Mouse (Mus musculus): Measurements from ENCODE around the gene Sp2.

The Sp2 gene

DNA sequence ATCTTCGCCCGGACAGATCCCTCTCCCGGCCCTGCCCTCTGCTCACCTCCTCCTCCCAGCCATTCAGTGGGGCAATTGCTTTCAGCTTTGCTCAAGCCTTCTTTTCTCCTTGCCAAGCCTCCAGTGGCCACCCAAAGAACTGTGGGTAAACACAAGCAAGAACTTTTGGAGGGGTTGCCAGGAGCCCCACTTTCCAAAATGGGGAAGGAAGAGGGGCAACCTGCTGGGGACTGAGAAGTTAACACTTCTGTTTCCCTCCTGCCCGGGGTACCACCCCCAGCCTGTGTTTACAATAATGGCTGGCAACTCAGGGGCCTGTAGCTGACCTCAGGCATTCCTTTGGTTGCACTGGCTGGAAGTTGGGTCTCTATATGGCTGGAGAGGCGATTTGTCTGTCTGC, 20.4 kb upstream of the Sp2 start:
- no peak for TF ChIP-seq NANOG (IDR thresholded peaks at IDR 0.05; ENCODE audit: borderline replicate concordance, low read length)
- TF ChIP-seq CTCF (conservative IDR thresholded peaks at IDR 0.05; ENCODE audit: low read length) = no peak
- TF ChIP-seq POU5F1 (IDR thresholded peaks at IDR 0.05; ENCODE audit: borderline replicate concordance, low read length) = no peak
- H3K36me3 ChIP-seq (ENCODE audit: insufficient read depth, low read length) = no peaks in the 10 kb centered on the region
- H3K4me1 ChIP-seq (replicated peaks; ENCODE audit: low read depth, low read length) = peaks cover 31% of the 10 kb centered on the region
- no peaks in the 10 kb centered on the region for H3K9me3 ChIP-seq (ENCODE audit: low read length)
- peak overlapping the region; percentile 35; the same call in 1 of the 2 replicates for H3K4me3 ChIP-seq (replicated peaks; ENCODE audit: low read length)
- peaks cover 89% of the 10 kb centered on the region for H3K27me3 ChIP-seq (ENCODE audit: insufficient read depth, low read length)

DNA sequence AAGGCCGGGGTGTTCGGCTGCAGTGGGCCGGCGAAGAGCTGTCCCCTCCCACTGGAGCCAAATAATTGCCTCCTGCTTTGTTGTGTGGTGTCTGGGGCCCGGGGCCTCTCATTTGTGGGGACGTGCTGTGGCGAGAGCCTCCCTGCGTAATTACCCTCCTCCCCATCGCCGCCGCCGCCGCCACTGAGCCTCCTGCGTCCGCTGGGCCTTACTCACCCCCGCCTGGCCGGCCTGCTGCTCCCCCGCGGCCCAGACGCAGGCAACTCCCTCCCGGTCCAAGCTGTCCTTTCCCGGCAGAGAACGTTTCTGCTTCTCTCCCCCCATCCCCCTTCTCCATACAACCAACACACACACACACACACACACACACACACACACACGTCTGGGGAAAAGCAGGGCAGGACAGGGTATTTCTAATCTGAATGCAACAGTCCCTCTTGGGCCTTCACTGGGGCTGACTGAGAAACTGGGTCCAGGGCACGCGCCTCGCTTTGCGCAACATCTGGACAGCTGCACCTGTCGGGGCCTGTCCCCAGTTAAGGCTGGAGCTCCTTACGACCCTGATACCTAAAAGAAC, 14.7 kb upstream of the Sp2 start:
- peaks cover 51% of the 10 kb centered on the region for H3K4me1 ChIP-seq (replicated peaks; ENCODE audit: low read depth, low read length)
- H3K4me3 ChIP-seq (replicated peaks; ENCODE audit: low read length) = peak overlapping the region; percentile 78
- TF ChIP-seq POU5F1 (IDR thresholded peaks at IDR 0.05; ENCODE audit: borderline replicate concordance, low read length) = no peak
- no peak for TF ChIP-seq CTCF (conservative IDR thresholded peaks at IDR 0.05; ENCODE audit: low read length)
- no peak for TF ChIP-seq NANOG (IDR thresholded peaks at IDR 0.05; ENCODE audit: borderline replicate concordance, low read length)
- H3K9me3 ChIP-seq (ENCODE audit: low read length) = no peaks in the 10 kb centered on the region
- H3K27me3 ChIP-seq (ENCODE audit: insufficient read depth, low read length) = peaks cover 89% of the 10 kb centered on the region
- no peaks in the 10 kb centered on the region for H3K36me3 ChIP-seq (ENCODE audit: insufficient read depth, low read length)

DNA sequence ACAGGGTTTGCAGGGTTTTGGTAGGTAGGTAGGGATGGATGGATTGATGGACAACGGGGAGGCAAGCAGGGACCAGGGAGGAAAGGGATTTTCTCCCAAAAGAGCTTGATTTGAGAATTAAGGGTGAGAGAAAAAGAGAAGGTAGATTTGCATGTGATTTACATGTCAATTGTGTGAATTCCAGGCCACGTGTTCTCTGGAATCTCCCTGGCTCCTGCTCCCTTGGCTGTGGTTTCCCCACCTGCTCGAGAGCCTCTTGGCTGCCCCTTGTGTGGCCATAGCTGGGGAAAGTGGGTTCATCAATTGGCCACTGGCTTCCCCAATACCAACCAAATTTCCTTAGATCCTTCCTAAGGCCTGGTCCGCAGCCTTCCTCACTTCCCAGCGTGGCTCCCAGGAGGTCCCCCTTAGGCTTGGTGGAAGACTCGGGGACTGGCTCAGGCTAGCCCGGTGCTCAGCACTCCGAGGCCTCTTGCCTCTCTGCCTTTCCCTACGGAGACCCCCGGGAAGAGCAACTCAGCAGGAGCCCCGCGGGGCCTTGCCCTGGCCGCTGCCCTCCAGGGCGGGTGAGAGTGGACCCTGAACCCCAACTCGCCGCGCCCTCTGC, 14.1 kb upstream of the Sp2 start:
- Histone ChIP-seq H3K36me3 (ENCODE audit: insufficient read depth, low read length) (no peaks in the 10 kb centered on the region), H3K4me1 (replicated peaks; ENCODE audit: low read depth, low read length) (peaks cover 57% of the 10 kb centered on the region), H3K27me3 (ENCODE audit: insufficient read depth, low read length) (peaks cover 89% of the 10 kb centered on the region), H3K4me3 (replicated peaks; ENCODE audit: low read length) (peak overlapping the region; percentile 78), H3K9me3 (ENCODE audit: low read length) (no peaks in the 10 kb centered on the region)
- TF ChIP-seq NANOG (IDR thresholded peaks at IDR 0.05; ENCODE audit: borderline replicate concordance, low read length) (no peak), CTCF (conservative IDR thresholded peaks at IDR 0.05; ENCODE audit: low read length) (no peak), POU5F1 (IDR thresholded peaks at IDR 0.05; ENCODE audit: borderline replicate concordance, low read length) (no peak)

DNA sequence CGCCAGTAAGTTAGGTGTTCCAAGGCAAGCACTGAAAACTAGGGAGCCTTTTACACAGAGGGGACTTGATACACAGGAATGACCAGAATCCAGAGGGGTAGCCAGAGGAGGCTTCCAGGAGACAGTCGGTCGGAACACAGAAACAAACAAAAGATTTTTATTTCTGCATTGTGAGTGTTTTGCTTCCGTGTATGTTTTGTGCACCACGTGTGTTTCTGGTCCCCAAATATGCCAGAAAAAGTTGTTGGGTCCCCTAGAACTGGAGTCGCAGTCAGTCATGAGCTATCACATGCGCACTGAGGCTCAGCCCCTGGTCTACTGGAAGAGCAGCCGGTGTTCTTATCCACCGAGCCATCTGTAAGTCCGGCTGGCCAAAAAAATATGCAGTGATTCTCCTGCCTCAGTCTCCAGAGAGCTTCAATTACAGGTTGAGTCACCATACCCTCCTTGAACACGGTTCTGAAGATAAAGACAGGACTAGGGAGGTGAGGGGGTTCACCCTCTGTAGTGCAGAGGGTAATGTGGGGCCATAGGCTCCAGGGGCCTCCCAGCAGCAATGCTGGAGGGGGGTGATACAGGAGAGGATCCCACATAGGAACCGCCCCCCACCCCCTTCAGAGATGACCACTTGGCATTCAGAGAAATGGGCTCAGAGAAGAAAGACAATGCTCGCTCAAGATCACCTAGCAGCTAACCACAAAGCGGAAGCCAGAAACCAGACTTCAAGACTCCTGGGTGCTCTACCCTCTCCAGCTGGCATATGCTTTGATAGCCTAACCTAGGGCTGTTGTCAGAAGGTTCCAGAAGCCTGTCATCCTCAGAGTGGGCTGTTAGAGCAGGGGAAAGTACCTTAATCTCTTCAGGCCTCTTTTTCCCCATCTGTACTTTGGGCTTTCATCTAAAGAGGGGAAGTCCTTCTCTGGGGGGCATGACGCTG, 13.3 kb upstream of the Sp2 start:
- peaks cover 92% of the 10 kb centered on the region for H3K27me3 ChIP-seq (ENCODE audit: insufficient read depth, low read length)
- H3K4me3 ChIP-seq (replicated peaks; ENCODE audit: low read length) = peak overlapping the region; percentile 78
- peaks cover 60% of the 10 kb centered on the region for H3K4me1 ChIP-seq (replicated peaks; ENCODE audit: low read depth, low read length)
- no peaks in the 10 kb centered on the region for H3K9me3 ChIP-seq (ENCODE audit: low read length)
- H3K36me3 ChIP-seq (ENCODE audit: insufficient read depth, low read length) = no peaks in the 10 kb centered on the region
- no peak for TF ChIP-seq NANOG (IDR thresholded peaks at IDR 0.05; ENCODE audit: borderline replicate concordance, low read length)
- no peak for TF ChIP-seq CTCF (conservative IDR thresholded peaks at IDR 0.05; ENCODE audit: low read length)
- TF ChIP-seq POU5F1 (IDR thresholded peaks at IDR 0.05; ENCODE audit: borderline replicate concordance, low read length) = no peak

DNA sequence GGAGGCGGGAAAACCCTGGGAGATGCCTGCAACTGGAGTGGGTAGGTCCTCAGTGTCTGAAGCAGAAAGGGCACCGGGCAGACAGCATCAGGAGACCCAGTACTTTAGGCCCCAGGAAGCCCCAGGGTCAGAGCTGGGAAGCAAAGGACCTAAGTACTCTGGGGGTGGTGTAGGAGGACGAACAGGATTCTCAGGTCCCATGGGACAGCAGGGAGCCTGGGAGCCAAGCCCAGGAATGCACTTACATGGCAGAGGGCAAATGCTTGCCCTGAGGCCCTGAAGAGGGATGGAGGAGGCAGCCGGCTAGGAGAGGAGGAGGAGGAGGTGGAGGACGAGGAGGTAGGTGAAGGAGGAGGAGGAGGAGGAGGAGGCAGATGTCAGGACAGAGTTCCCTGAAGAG, 12.3 kb upstream of the Sp2 start:
- TF ChIP-seq CTCF (conservative IDR thresholded peaks at IDR 0.05; ENCODE audit: low read length) (no peak), POU5F1 (IDR thresholded peaks at IDR 0.05; ENCODE audit: borderline replicate concordance, low read length) (no peak), NANOG (IDR thresholded peaks at IDR 0.05; ENCODE audit: borderline replicate concordance, low read length) (no peak)
- Histone ChIP-seq H3K4me1 (replicated peaks; ENCODE audit: low read depth, low read length) (peaks cover 54% of the 10 kb centered on the region), H3K27me3 (ENCODE audit: insufficient read depth, low read length) (peaks cover 81% of the 10 kb centered on the region), H3K4me3 (replicated peaks; ENCODE audit: low read length) (no peak overlapping the region), H3K36me3 (ENCODE audit: insufficient read depth, low read length) (no peaks in the 10 kb centered on the region), H3K9me3 (ENCODE audit: low read length) (no peaks in the 10 kb centered on the region)

DNA sequence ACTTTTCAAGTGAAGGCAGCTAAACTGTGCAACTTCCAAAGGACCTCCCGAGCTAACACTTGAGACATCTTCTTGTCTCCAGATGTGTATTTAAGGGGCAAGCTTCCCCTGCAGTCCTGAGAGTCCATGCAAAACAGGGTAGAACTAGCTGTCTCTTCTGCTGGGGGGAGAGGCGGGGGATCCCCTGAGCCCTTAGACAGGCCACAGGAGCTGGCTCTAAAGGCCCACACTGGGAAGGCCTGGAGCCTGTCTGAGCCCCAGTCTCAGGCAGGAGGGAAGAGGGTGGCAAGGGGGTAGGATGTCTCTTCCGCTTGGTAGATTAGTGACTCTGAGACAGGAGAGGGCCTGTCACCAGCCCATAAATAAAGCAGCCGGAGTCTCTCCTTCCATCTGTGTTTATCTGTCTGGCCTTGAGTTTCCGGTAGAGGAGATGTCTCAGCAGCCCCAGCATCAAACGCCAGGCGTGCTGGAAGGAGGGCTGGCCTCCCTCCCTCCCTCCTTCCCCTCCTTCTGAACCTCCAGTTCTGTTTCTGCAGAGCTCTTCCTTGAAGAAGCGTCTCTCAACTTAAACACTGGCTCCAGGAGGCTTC, 10.1 kb upstream of the Sp2 start:
- Histone ChIP-seq H3K9me3 (ENCODE audit: low read length) (no peaks in the 10 kb centered on the region), H3K4me3 (replicated peaks; ENCODE audit: low read length) (no peak overlapping the region), H3K27me3 (ENCODE audit: insufficient read depth, low read length) (peaks cover 65% of the 10 kb centered on the region), H3K36me3 (ENCODE audit: insufficient read depth, low read length) (no peaks in the 10 kb centered on the region), H3K4me1 (replicated peaks; ENCODE audit: low read depth, low read length) (peaks cover 57% of the 10 kb centered on the region)
- TF ChIP-seq POU5F1 (IDR thresholded peaks at IDR 0.05; ENCODE audit: borderline replicate concordance, low read length) = no peak
- no peak for TF ChIP-seq CTCF (conservative IDR thresholded peaks at IDR 0.05; ENCODE audit: low read length)
- TF ChIP-seq NANOG (IDR thresholded peaks at IDR 0.05; ENCODE audit: borderline replicate concordance, low read length) = no peak

DNA sequence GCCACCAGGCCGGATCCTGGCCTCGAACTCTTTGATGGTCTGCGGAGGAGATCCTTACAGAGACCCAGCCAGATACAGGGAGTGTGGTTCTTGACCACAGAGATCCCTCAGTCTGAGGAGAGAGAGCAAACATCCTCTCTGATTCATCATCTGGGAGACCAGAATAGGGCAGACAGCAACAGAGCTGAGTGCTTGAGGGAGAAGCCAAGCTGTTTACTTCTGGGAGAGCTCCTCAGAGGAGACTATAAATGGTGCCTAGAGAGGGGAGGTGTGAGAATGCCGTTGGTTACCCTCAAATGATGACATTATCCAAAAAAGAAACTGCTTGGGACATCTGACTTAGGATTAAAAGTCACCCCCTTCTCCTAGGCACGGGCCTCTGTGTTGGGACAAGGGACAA, 8.7 kb upstream of the Sp2 start:
- H3K4me1 ChIP-seq (replicated peaks; ENCODE audit: low read depth, low read length) = peaks cover 59% of the 10 kb centered on the region
- no peaks in the 10 kb centered on the region for H3K36me3 ChIP-seq (ENCODE audit: insufficient read depth, low read length)
- H3K9me3 ChIP-seq (ENCODE audit: low read length) = no peaks in the 10 kb centered on the region
- H3K27me3 ChIP-seq (ENCODE audit: insufficient read depth, low read length) = peaks cover 58% of the 10 kb centered on the region
- no peak overlapping the region for H3K4me3 ChIP-seq (replicated peaks; ENCODE audit: low read length)
- no peak for TF ChIP-seq NANOG (IDR thresholded peaks at IDR 0.05; ENCODE audit: borderline replicate concordance, low read length)
- no peak for TF ChIP-seq CTCF (conservative IDR thresholded peaks at IDR 0.05; ENCODE audit: low read length)
- TF ChIP-seq POU5F1 (IDR thresholded peaks at IDR 0.05; ENCODE audit: borderline replicate concordance, low read length) = no peak
